Mouse (Mus musculus) heart, postnatal 0 days (tissue): ENCODE measurements at regions not wholly inside any gene's neighbourhood (a gene's known extent, or its start where the extent isn't known, plus 50 kb on each side); places are given as distances from the start of the nearest gene placed in this dataset.

ENCODE experiments used
- CTCF ChIP-seq: IDR thresholded peaks from 2 replicates; pipeline ENCODE4 v1.5.1; 2016; ENCODE audit warnings: antibody characterized with exemption, control low read depth, low read depth
- EP300 ChIP-seq: IDR thresholded peaks from 2 replicates; pipeline ENCODE4 v1.6.1; 2016; ENCODE audit warnings: antibody characterized with exemption, low read depth

DNA sequence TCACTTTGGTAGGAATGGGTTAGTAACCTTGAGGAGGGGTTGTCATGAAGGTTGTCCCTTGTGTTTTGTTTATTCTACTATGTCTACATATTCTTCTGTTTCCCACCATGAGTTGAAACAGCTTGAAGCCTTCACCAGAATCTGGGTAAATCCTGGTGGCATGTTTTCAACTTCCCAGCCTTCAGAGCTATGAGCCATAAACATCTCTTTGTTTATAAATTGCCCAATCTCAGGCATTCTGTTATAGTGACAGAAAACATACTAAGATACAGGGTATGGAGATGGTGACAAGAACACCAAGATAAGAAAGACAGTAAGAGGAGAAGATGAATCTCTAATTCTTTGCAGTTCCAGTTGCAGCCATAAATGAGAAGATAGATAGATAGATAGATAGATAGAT is 396.5 kb downstream of the Tns1 start:
- TF ChIP-seq CTCF (no peak), EP300 (no peak)
